Mouse (Mus musculus): ENCODE data around the gene Uevld. TPM values are rescaled to one million over a fixed set of nuclear protein-coding genes. Genes with fewer than 3 reads are reported as not detected.
"Not testable (repeated sequence)": the region's sequence is repeated elsewhere in the genome, so short reads cannot be mapped to it uniquely, and the experiment has no call there.

Gene Uevld
- polyA plus RNA-seq, 1 experiment from 2014 or later, result 9.1 TPM

GRCm38 (mm10) chr7:46918678-46919371 is 39.5 kb downstream of the Uevld start:
- ATAC-seq (replicated peaks; ENCODE audit: low FRiP score) (no peak), DNase-seq (ENCODE audit: low spot score) (no peak)
- Histone ChIP-seq H3K4me2 (peak overlapping the region; percentile 80), H3K4me3 (ENCODE audit: low read depth, low read length) (peak overlapping the region; percentile 95), H3K36me3 (ENCODE audit: control insufficient read depth, insufficient read depth, low read length) (0 out of 2 replicates have a peak, but pooled peaks cover 4% of the 10 kb centered on the region), H3K4me1 (replicated peaks; ENCODE audit: control insufficient read depth, insufficient read depth, low read length) (peaks cover 23% of the 10 kb centered on the region), H3K9me3 (ENCODE audit: control insufficient read depth, low read length) (no peaks in the 10 kb centered on the region), H3K27me3 (replicated peaks; ENCODE audit: control insufficient read depth, insufficient read depth, low read length) (no peaks in the 10 kb centered on the region), H3K27ac (ENCODE audit: low read depth, low read length) (no peak overlapping the region), H3K9ac (ENCODE audit: low read depth, low read length) (peak overlapping the region; percentile 87)
- 7% methylated on average over 13 of the region's 13 CpGs for WGBS

- no peaks in the 10 kb centered on the region for H3K27me3 ChIP-seq (replicated peaks; ENCODE audit: control insufficient read depth, insufficient read depth, low read length)
- H3K9me3 ChIP-seq (ENCODE audit: control insufficient read depth, low read length), result no peaks in the 10 kb centered on the region
- 0 out of 2 replicates have a peak, but pooled peaks cover 4% of the 10 kb centered on the region for H3K36me3 ChIP-seq (ENCODE audit: control insufficient read depth, insufficient read depth, low read length)
- peaks cover 23% of the 10 kb centered on the region for H3K4me1 ChIP-seq (replicated peaks; ENCODE audit: control insufficient read depth, insufficient read depth, low read length)
- H3K9ac ChIP-seq (ENCODE audit: low read depth, low read length), result no peak overlapping the region
- no peak overlapping the region for H3K27ac ChIP-seq (ENCODE audit: low read depth, low read length)
- ATAC-seq (replicated peaks; ENCODE audit: low FRiP score) (no peak), DNase-seq (ENCODE audit: low spot score) (no peak)
- no peak overlapping the region for H3K4me2 ChIP-seq
- H3K4me3 ChIP-seq (ENCODE audit: low read depth, low read length), result no peak overlapping the region
- WGBS, result 86% methylated on average over 3 of the region's 3 CpGs
These were observed 42.0 kb downstream of the Uevld start for GRCm38 (mm10) chr7:46916376-46916775.

- H3K4me3 ChIP-seq (ENCODE audit: low read depth, low read length), result no peak overlapping the region
- H3K9ac ChIP-seq (ENCODE audit: low read depth, low read length), result no peak overlapping the region
These were observed 47.1 kb downstream of the Uevld start for GRCm38 (mm10) chr7:46911250-46911649.

GRCm38 (mm10) chr7:46899343-46899742 is 59.0 kb downstream of the Uevld start:
- Histone ChIP-seq H3K9me3 (ENCODE audit: control insufficient read depth, low read length) (no peaks in the 10 kb centered on the region), H3K4me2 (no peak overlapping the region), H3K4me1 (replicated peaks; ENCODE audit: control insufficient read depth, insufficient read depth, low read length) (no peaks in the 10 kb centered on the region; the same call in 1 of the 2 replicates), H3K4me3 (ENCODE audit: low read depth, low read length) (no peak overlapping the region), H3K9ac (ENCODE audit: low read depth, low read length) (no peak overlapping the region), H3K27ac (ENCODE audit: low read depth, low read length) (no peak overlapping the region), H3K27me3 (replicated peaks; ENCODE audit: control insufficient read depth, insufficient read depth, low read length) (no peaks in the 10 kb centered on the region), H3K36me3 (ENCODE audit: control insufficient read depth, insufficient read depth, low read length) (peaks cover 21% of the 10 kb centered on the region)
- WGBS, result 54% methylated on average over 3 of the region's 3 CpGs
- DNase-seq (ENCODE audit: low spot score) (peak; percentile 3), ATAC-seq (replicated peaks; ENCODE audit: low FRiP score) (no peak)

More at GRCm38 (mm10) chr7:46911250-46911649, 47.1 kb downstream of the Uevld start:
- H3K36me3 ChIP-seq (ENCODE audit: control insufficient read depth, insufficient read depth, low read length), result peaks cover 32% of the 10 kb centered on the region
- no peak overlapping the region for H3K27ac ChIP-seq (ENCODE audit: low read depth, low read length)
- ATAC-seq (replicated peaks; ENCODE audit: low FRiP score), result no peak
- no peaks in the 10 kb centered on the region for H3K9me3 ChIP-seq (ENCODE audit: control insufficient read depth, low read length)
- 94% methylated on average over 3 of the region's 3 CpGs for WGBS
- H3K4me1 ChIP-seq (replicated peaks; ENCODE audit: control insufficient read depth, insufficient read depth, low read length), result no peaks in the 10 kb centered on the region
- no peak overlapping the region for H3K4me2 ChIP-seq
- H3K27me3 ChIP-seq (replicated peaks; ENCODE audit: control insufficient read depth, insufficient read depth, low read length), result no peaks in the 10 kb centered on the region
- no peak for DNase-seq (ENCODE audit: low spot score)

GRCm38 (mm10) chr7:46895511-46895910 is 62.8 kb downstream of the Uevld start:
- Histone ChIP-seq H3K36me3 (ENCODE audit: control insufficient read depth, insufficient read depth, low read length) (peaks cover 30% of the 10 kb centered on the region), H3K27ac (ENCODE audit: low read depth, low read length) (no peak overlapping the region), H3K4me1 (replicated peaks; ENCODE audit: control insufficient read depth, insufficient read depth, low read length) (no peaks in the 10 kb centered on the region; the same call in 1 of the 2 replicates), H3K4me3 (ENCODE audit: low read depth, low read length) (no peak overlapping the region), H3K27me3 (replicated peaks; ENCODE audit: control insufficient read depth, insufficient read depth, low read length) (no peaks in the 10 kb centered on the region), H3K4me2 (no peak overlapping the region), H3K9me3 (ENCODE audit: control insufficient read depth, low read length) (no peaks in the 10 kb centered on the region), H3K9ac (ENCODE audit: low read depth, low read length) (no peak overlapping the region)
- no peak for DNase-seq (ENCODE audit: low spot score)
- ATAC-seq (replicated peaks; ENCODE audit: low FRiP score), result no peak
- WGBS, result 86% methylated on average over 3 of the region's 3 CpGs

- DNase-seq (ENCODE audit: low spot score) (no peak), ATAC-seq (replicated peaks; ENCODE audit: low FRiP score) (peak; percentile 70)
- Histone ChIP-seq H3K4me2 (no peak overlapping the region; the same call in 1 of the 2 replicates), H3K4me1 (replicated peaks; ENCODE audit: control insufficient read depth, insufficient read depth, low read length) (peaks cover 10% of the 10 kb centered on the region), H3K27ac (ENCODE audit: low read depth, low read length) (peak overlapping the region; percentile 34), H3K9me3 (ENCODE audit: control insufficient read depth, low read length) (no peaks in the 10 kb centered on the region), H3K27me3 (replicated peaks; ENCODE audit: control insufficient read depth, insufficient read depth, low read length) (no peaks in the 10 kb centered on the region), H3K36me3 (ENCODE audit: control insufficient read depth, insufficient read depth, low read length) (peaks cover 2% of the 10 kb centered on the region; the same call in 1 of the 2 replicates), H3K9ac (ENCODE audit: low read depth, low read length) (no peak overlapping the region), H3K4me3 (ENCODE audit: low read depth, low read length) (no peak overlapping the region)
- WGBS, result 67% methylated on average over 3 of the region's 3 CpGs
These were observed 75.0 kb downstream of the Uevld start for GRCm38 (mm10) chr7:46883304-46883703.

- H3K27me3 ChIP-seq (replicated peaks; ENCODE audit: control insufficient read depth, insufficient read depth, low read length); ATAC-seq (replicated peaks; ENCODE audit: low FRiP score); DNase-seq (ENCODE audit: low spot score); H3K9ac ChIP-seq (ENCODE audit: low read depth, low read length); H3K4me2 ChIP-seq; H3K4me3 ChIP-seq (ENCODE audit: low read depth, low read length); H3K27ac ChIP-seq (ENCODE audit: low read depth, low read length); H3K9me3 ChIP-seq (ENCODE audit: control insufficient read depth, low read length); H3K36me3 ChIP-seq (ENCODE audit: control insufficient read depth, insufficient read depth, low read length): not testable (repeated sequence)
- 82% methylated on average over 6 of the region's 8 CpGs for WGBS
- H3K4me1 ChIP-seq (replicated peaks; ENCODE audit: control insufficient read depth, insufficient read depth, low read length), result peaks cover 14% of the 10 kb centered on the region
These were observed 76.4 kb downstream of the Uevld start for GRCm38 (mm10) chr7:46881941-46882340.

GRCm38 (mm10) chr7:46880992-46881391 is 77.3 kb downstream of the Uevld start:
- Histone ChIP-seq H3K27ac (ENCODE audit: low read depth, low read length) (no peak overlapping the region), H3K4me1 (replicated peaks; ENCODE audit: control insufficient read depth, insufficient read depth, low read length) (peaks cover 14% of the 10 kb centered on the region), H3K4me2 (no peak overlapping the region), H3K9ac (ENCODE audit: low read depth, low read length) (no peak overlapping the region), H3K27me3 (replicated peaks; ENCODE audit: control insufficient read depth, insufficient read depth, low read length) (no peaks in the 10 kb centered on the region), H3K36me3 (ENCODE audit: control insufficient read depth, insufficient read depth, low read length) (no peaks in the 10 kb centered on the region), H3K9me3 (ENCODE audit: control insufficient read depth, low read length) (no peaks in the 10 kb centered on the region), H3K4me3 (ENCODE audit: low read depth, low read length) (no peak overlapping the region)
- WGBS, result 84% methylated on average over 2 of the region's 2 CpGs
- ATAC-seq (replicated peaks; ENCODE audit: low FRiP score), result no peak
- DNase-seq (ENCODE audit: low spot score), result no peak

GRCm38 (mm10) chr7:46879851-46880250 is 78.5 kb downstream of the Uevld start:
- ATAC-seq (replicated peaks; ENCODE audit: low FRiP score) (no peak), DNase-seq (ENCODE audit: low spot score) (no peak)
- H3K4me1 ChIP-seq (replicated peaks; ENCODE audit: control insufficient read depth, insufficient read depth, low read length), result peaks cover 14% of the 10 kb centered on the region
- no peaks in the 10 kb centered on the region for H3K36me3 ChIP-seq (ENCODE audit: control insufficient read depth, insufficient read depth, low read length)
- no peaks in the 10 kb centered on the region for H3K27me3 ChIP-seq (replicated peaks; ENCODE audit: control insufficient read depth, insufficient read depth, low read length)
- H3K4me3 ChIP-seq (ENCODE audit: low read depth, low read length), result no peak overlapping the region
- no peak overlapping the region for H3K4me2 ChIP-seq
- 91% methylated on average over 5 of the region's 5 CpGs for WGBS
- H3K9ac ChIP-seq (ENCODE audit: low read depth, low read length), result no peak overlapping the region
- H3K27ac ChIP-seq (ENCODE audit: low read depth, low read length), result no peak overlapping the region
- no peaks in the 10 kb centered on the region for H3K9me3 ChIP-seq (ENCODE audit: control insufficient read depth, low read length)

All from liver, embryonic 11.5 days (tissue).